Mouse (Mus musculus) left cerebral cortex, adult 9 months (tissue): Measurements from ENCODE around the gene Arhgef5.
A peak's percentile ranks its signal among the peaks of the same experiment; 100 is the strongest.
"Not testable (repeated sequence)": the region's sequence is repeated elsewhere in the genome, so short reads cannot be mapped to it uniquely, and the experiment has no call there.

Experiments used
- DNase-seq, 2 experiments: peaks; one replicate each; pipeline ENCODE4 v3.0.0; 2022; ENCODE audit warnings: low spot score in 2 of 2

Arhgef5 gene

GRCm38 (mm10) chr6:43265363-43266041 lies at the start of gene Arhgef5:
Gene Arhgef5 (plus strand): TSS chr6:43265582.
- DNase-seq: no peak

- not testable (repeated sequence) for DNase-seq
These were observed 34.1 kb upstream of the Arhgef5 start, which contains the start of gene Olfr47 for GRCm38 (mm10) chr6:43231255-43231654. Gene Olfr47 (plus strand): TSS chr6:43231529.

DNA sequence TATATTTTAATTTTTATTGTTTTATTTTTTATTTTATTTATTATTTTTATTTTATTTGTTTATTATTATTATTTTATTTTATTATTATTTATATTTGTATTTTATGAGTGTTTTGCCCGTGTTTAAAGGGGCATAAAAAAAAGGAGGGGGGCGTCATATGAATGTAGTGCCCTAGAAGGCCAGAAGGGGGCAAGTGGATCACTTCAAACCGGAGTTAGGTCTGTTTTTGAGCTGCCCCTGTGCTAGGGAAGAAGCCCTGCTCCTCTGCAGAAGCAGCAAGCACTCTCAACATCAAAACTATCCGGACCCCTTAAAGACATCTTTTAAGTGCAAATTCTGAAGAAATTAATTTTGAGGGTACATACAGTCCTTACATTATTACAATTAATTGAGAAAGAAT lies 23.3 kb upstream of the Arhgef5 start:
- DNase-seq: no peak

GRCm38 (mm10) chr6:43247396-43247795 lies 18.0 kb upstream of the Arhgef5 start:
- DNase-seq: no peak

DNA sequence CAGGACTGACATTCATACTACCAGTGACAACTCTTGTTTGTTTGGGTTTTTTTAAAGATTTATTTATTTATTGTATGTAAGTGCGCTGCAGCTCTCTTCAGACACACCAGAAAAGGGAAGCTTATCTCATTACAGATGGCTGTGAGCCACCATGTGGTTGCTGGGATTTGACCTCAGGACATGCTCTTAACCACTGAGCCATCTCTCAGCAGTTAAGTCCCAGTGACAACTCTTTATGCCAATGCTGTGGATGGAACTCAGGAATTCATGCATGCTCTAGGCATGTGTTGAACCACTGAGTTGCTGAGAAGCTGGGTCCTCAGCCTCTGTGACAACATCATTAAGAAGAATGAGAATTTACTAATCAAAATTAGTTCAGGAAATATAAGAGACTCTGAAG lies 12.4 kb upstream of the Arhgef5 start:
- no peak for DNase-seq

- DNase-seq: peak in 1 of 2 experiments; percentile 10
These were observed 11.0 kb upstream of the Arhgef5 start for GRCm38 (mm10) chr6:43254193-43254926.

GRCm38 (mm10) chr6:43260756-43261155 lies 4.6 kb upstream of the Arhgef5 start:
- DNase-seq: no peak

- no peak for DNase-seq
These were observed 974 bp downstream of the Arhgef5 start for GRCm38 (mm10) chr6:43266356-43266755.

DNA sequence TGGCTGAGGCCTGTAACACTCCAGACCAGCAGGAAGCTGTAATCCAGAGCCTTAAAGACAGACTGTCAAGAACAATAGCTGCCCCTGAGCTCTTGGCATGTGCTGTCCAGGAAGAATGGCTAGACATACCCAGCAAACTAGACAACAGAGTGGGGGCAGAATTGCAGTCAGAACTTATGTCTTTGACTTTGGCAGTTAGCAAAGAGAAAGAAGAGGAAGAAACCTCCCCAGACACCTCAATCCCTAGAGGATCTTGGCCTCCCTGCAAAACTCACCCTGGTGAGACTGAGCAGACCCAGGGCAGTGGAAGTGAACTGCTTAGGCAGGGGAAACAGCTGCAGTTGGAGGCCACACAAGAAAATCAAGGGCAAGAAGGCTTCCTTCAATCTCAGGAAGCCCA lies 7.2 kb downstream of the Arhgef5 start:
- no peak for DNase-seq

DNA sequence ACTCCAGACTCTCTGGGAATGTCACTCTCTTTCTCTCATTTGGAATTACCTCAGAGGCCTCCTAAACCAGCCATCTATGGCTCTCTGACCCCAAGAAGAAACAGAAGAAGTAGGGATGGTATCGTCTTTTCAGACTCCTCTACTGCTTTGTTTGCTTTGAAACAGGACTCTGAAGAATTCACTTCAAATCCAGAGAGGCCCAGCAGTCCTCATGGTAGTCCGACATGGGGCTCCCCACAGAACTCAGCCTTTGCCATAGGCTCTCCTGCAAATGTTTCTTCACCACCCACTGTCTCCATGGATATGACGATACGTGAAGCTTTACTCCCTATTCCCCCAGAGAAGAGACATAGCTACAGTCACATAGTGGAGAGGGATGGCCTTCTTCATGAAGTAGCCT lies 8.7 kb downstream of the Arhgef5 start:
- DNase-seq: no peak

DNA sequence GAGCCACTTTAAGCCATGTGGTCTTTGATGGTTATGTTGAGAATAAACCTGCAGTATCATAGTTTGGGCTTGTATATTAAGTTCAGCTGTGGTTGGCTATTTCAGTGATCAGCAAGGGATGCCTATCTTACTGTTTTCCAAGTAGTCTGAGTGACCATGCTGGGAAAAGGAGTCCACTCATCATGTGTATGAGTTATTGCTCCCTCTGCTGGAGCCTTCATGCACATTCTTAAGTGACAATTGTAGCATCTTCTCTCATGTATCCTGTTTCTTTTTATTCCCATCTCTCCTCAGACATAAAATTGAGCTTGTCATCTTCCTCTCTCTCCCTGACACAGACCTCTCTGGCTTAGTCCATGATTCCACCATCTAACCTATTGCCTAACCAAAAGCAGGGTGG lies 12.9 kb downstream of the Arhgef5 start:
- DNase-seq: peak in 1 of 2 experiments; percentile 16

DNA sequence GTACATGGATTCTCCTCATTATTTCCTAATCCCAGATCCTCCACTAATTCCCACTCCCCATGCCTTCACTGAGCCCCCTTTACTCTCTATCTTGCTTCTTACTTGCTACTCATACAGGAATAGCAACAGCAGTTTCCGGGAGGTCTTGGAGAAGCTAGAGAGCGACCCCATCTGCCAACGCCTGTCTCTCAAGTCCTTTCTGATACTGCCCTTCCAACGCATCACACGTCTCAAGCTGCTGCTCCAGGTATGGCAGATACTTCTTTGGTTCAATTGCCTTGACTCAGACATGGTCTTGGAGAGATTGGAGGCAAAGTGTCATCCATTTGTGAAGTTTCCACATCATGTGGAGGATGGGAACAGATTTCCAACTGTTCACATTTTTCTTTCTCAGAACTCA lies 15.1 kb downstream of the Arhgef5 start:
- no peak for DNase-seq

DNA sequence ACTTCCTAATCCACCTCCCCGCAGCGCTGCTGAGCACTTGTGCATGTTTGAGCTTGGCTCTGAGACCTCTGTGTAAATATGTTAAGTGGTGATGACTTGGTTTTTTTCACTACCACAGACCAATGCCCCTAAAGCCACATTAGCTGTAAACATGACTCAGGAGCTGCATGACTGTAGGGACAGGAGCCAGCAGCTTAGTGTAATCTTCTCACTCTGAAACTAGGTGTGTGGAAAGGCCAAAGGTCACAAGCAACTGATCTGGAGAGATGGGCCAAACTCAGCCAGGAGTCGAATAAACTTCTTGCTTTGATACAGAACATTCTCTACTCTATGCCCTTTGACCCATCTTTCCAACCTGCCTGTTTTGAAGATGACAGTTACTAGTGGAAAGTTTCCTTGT lies 26.7 kb downstream of the Arhgef5 start:
- DNase-seq: no peak

- no peak for DNase-seq
These were observed 27.2 kb downstream of the Arhgef5 start for GRCm38 (mm10) chr6:43292471-43293076.

DNA sequence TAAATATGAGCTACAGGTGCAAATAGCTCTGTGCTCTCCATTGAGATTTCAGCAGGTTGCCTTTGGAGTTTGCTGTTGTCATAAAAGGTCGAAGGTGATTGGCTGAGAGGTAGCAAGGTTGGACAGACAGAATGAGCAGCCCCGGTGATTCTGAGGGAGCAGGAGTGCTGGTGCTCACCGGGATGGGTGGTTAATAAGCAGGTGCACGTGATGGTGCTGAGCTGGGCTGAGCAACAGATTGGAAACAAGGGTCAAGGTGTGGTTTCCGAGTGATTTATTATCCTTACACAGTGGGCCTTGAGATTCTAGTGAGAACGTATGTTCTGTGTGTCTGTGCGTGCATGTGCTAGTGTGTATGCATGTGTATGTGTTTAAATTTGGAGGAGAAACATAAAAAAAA lies 27.8 kb downstream of the Arhgef5 start:
- no peak for DNase-seq

- DNase-seq: no peak
These were observed 30.5 kb downstream of the Arhgef5 start for GRCm38 (mm10) chr6:43295908-43296307.

GRCm38 (mm10) chr6:43296798-43297507 lies 31.6 kb downstream of the Arhgef5 start:
- DNase-seq: peak in 1 of 2 experiments; percentile 53

DNA sequence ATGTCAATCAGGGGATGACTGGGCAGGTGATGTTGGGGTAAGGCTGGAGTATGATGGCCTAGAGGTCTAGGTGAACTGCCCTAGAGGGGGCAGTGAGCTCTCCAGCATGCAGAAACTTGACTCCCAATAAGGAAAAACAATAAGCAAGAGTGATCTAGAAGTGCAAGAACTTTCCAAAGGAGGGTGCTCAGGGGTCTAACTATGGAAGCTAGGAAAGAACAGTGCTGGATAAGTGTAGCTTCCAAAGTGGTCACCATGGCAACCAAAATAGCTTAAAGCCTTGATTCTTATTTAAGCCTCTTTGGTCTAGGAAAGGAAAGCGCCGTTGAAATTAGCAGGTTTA lies 32.1 kb downstream of the Arhgef5 start:
- DNase-seq: no peak

DNA sequence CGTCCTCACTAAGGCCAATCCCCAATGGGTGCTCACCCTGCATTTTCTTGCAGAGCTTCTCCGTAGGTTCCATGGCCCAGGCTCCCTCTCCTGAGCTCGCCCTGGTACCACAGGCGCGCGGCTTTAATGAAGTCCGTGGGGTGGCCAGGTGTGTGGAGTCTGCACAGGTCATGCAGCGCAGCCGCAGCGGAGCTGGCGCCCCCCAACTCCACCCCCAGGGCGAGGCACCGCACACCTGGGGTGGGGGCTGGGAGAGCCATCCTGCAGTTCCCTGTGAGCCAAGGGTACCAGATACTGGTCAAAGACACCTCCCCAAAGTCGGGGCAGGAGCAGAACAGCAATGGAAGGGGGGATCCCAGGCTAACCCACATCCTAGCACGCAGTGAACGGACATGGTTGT lies 44.1 kb downstream of the Arhgef5 start, which contains the start of gene Nobox:
TSS of gene Nobox (minus strand) at position 101 of the 400 bp plus-strand sequence.
- DNase-seq: no peak

- DNase-seq: no peak
These were observed 44.7 kb downstream of the Arhgef5 start for GRCm38 (mm10) chr6:43310071-43310470.

GRCm38 (mm10) chr6:43312546-43312945 lies 47.2 kb downstream of the Arhgef5 start:
- DNase-seq: no peak

DNA sequence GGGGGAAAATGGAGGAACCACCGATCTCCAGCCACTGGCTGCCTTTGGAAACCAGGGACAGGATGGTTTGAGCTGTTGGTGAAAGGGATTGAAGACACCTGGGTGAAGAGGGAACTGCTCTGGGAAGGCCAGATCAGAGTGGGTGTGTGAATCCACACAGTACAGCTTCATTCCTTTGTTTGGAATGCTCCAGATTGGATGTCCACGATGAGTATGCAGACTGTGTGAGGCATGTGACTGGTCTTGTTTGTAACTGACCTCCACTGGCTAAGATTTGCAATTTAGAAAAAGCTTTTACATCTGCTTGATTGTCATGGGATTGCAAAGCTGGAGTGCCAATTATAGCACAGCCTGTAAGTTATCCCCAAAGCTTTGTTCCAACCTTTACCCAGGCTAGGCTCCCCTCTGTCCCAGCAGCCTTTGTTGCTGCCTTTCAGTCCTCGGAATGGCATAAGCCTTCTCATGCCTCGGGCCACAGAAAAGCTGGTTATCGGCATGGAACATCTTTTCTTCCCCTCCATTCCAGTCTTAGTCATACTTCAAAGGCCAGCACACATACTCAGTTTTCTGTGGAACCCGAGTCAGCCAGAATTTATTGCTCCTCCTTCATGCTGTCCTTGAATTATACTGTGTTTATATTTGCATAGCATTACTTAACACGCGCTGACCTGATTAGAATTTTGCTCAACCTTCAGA lies 47.7 kb downstream of the Arhgef5 start:
- DNase-seq: no peak
